Mouse (Mus musculus): ENCODE results near the gene Tmigd1.

GRCm38 (mm10) chr11:76894240-76894639 lies 7.7 kb upstream of the Tmigd1 start:
- no peak for TF ChIP-seq POLR2A (IDR thresholded peaks at IDR 0.05; ENCODE audit: control insufficient read depth, extremely low read depth, insufficient read depth, low read length, poor library complexity)
- TF ChIP-seq CTCF (IDR thresholded peaks at IDR 0.05; ENCODE audit: borderline replicate concordance, control insufficient read depth, extremely low read depth, insufficient read depth, low read length, poor library complexity): no peak

Data from thymus, adult 2 months (tissue).